12 mouse cellular contexts compared by ENCODE assay signal in genomic region chr12:32053637-32054366, GRCm38 (mm10). TPM values are rescaled to one million over a fixed set of nuclear protein-coding genes. Genes with fewer than 3 reads are reported as not detected.
DNase-seq lines count a peak whose midpoint lies in the region; ATAC-seq and TF ChIP-seq lines count a peak whose summit lies in the region.
"Had no signal": no experiment of that assay in that cellular context is flagged by ENCODE, and none has a peak within 500 bp of the region (broad histone marks: within the 10 kb centered on the region; RNA-seq: fewer than 3 reads in every experiment).

No protein-coding gene starts in this region.

- no peak for ATAC-seq in erythroblast, adult 5-6 weeks (replicated peaks; ENCODE audit: low FRiP score, poor library complexity, severe bottlenecking)
- ATAC-seq in intestine, embryonic 14.5 days (replicated peaks; ENCODE audit: low FRiP score, low TSS enrichment, low read depth): no peak
- ATAC-seq in intestine, postnatal 0 days: no peak
- ATAC-seq: hindbrain, embryonic 16.5 days had no signal

- H3K4me2 ChIP-seq in intestine, embryonic 14.5 days (ENCODE audit: low read length): peak overlapping the region; percentile 14; the same call in 1 of the 2 replicates
- no peak overlapping the region for H3K4me2 ChIP-seq in intestine, postnatal 0 days (replicated peaks; ENCODE audit: low read depth)

- no peak overlapping the region for H3K9ac ChIP-seq in intestine, embryonic 14.5 days (ENCODE audit: low read length)
- H3K9ac ChIP-seq in intestine, postnatal 0 days (ENCODE audit: low read depth, low read length): no peak overlapping the region

- no peak for TF ChIP-seq POLR2A in testis, adult 2 months (IDR thresholded peaks at IDR 0.05; ENCODE audit: control insufficient read depth, low read depth, low read length)

- TF ChIP-seq CTCF in intestine, postnatal 0 days (IDR thresholded peaks at IDR 0.05; ENCODE audit: low read depth): no peak
- no peak for TF ChIP-seq CTCF in testis, adult 2 months (IDR thresholded peaks at IDR 0.05; ENCODE audit: control insufficient read depth, insufficient read depth, insufficient replicate concordance, low read depth, low read length)

- no peaks in the 10 kb centered on the region for H3K27me3 ChIP-seq in erythroblast, embryonic 14.5 days (ENCODE audit: control insufficient read depth)
- H3K27me3 ChIP-seq in intestine, embryonic 14.5 days (replicated peaks; ENCODE audit: control insufficient read depth, insufficient read depth, low read length): no peaks in the 10 kb centered on the region
- H3K27me3 ChIP-seq in intestine, postnatal 0 days (replicated peaks; ENCODE audit: control insufficient read depth, insufficient read depth, low read length): no peaks in the 10 kb centered on the region
- no peaks in the 10 kb centered on the region for H3K27me3 ChIP-seq in testis, adult 2 months (ENCODE audit: control insufficient read depth, insufficient read depth, low read length)

- H3K4me3 ChIP-seq in erythroblast, embryonic 14.5 days (replicated peaks): peak overlapping the region; percentile 55
- H3K4me3 ChIP-seq in intestine, embryonic 14.5 days (ENCODE audit: low read depth, low read length): no peak overlapping the region
- no peak overlapping the region for H3K4me3 ChIP-seq in intestine, postnatal 0 days (ENCODE audit: low read depth, low read length)
- H3K4me3 ChIP-seq in testis, adult 2 months (ENCODE audit: control insufficient read depth, low read depth, low read length): peak overlapping the region; percentile 6

- no peaks in the 10 kb centered on the region for H3K9me3 ChIP-seq in erythroblast, embryonic 14.5 days (ENCODE audit: control insufficient read depth, low read length)
- no peaks in the 10 kb centered on the region for H3K9me3 ChIP-seq in intestine, embryonic 14.5 days (ENCODE audit: control insufficient read depth, low read length)
- H3K9me3 ChIP-seq in intestine, postnatal 0 days (ENCODE audit: control insufficient read depth): no peaks in the 10 kb centered on the region

- peaks cover 98% of the 10 kb centered on the region for H3K4me1 ChIP-seq in erythroblast, embryonic 14.5 days (ENCODE audit: control insufficient read depth)
- no peaks in the 10 kb centered on the region; the same call in 1 of the 2 replicates for H3K4me1 ChIP-seq in intestine, embryonic 14.5 days (replicated peaks; ENCODE audit: control insufficient read depth, insufficient read depth, low read length)
- no peaks in the 10 kb centered on the region for H3K4me1 ChIP-seq in intestine, postnatal 0 days (replicated peaks; ENCODE audit: control insufficient read depth, insufficient read depth, low read length)
- H3K4me1 ChIP-seq in testis, adult 2 months (ENCODE audit: control insufficient read depth, insufficient read depth, low read length): no peaks in the 10 kb centered on the region

- peaks cover 79% of the 10 kb centered on the region for H3K36me3 ChIP-seq in erythroblast, embryonic 14.5 days (ENCODE audit: control insufficient read depth)
- H3K36me3 ChIP-seq in intestine, embryonic 14.5 days (ENCODE audit: control insufficient read depth, insufficient read depth, low read length): no peaks in the 10 kb centered on the region
- no peaks in the 10 kb centered on the region for H3K36me3 ChIP-seq in intestine, postnatal 0 days (ENCODE audit: control insufficient read depth, insufficient read depth)
- H3K36me3 ChIP-seq in testis, adult 2 months (ENCODE audit: control insufficient read depth, insufficient read depth, low read length): no peaks in the 10 kb centered on the region

- 56% methylated on average over 11 of the region's 11 CpGs for WGBS in intestine, embryonic 14.5 days
- 62% methylated on average over 11 of the region's 11 CpGs for WGBS in intestine, postnatal 0 days

- H3K27ac ChIP-seq in intestine, embryonic 14.5 days (ENCODE audit: low read depth): no peak overlapping the region; the same call in 1 of the 2 replicates
- H3K27ac ChIP-seq in intestine, postnatal 0 days (ENCODE audit: low read depth, low read length): no peak overlapping the region
- H3K27ac ChIP-seq in testis, adult 2 months (ENCODE audit: control insufficient read depth, insufficient read depth, low read depth, low read length): peak overlapping the region; percentile 49; the same call in 1 of the 2 replicates

- DNase-seq in intestine, embryonic 14.5 days (ENCODE audit: low spot score): no peak
- DNase-seq in testis, postnatal 10 days (ENCODE audit: low spot score): no peak
- no peak for DNase-seq in ovary, postnatal 10 days (ENCODE audit: low spot score)
- no peak for DNase-seq in urinary bladder, postnatal 4 days (ENCODE audit: low spot score in 2 of 2)
- DNase-seq: cerebellum, adult 8-10 months; heart, adult 11 months; kidney, postnatal 36 days had no signal

RNA-seq across cellular contexts. Expression of gene Prkar2b, which starts 7.3 kb away (rescaled TPM):
- polyA plus RNA-seq in erythroblast, embryonic 14.5 days (2012): 6.7 and 10.7 TPM in 2 replicates
- total RNA-seq in erythroblast, adult 5-6 weeks (2015; ENCODE audit: low replicate concordance): 115 and 138 TPM in 2 replicates
- 122 and 195 TPM in 2 replicates for total RNA-seq in erythroblast, adult 5-6 weeks (2017; ENCODE audit: low replicate concordance)
- polyA plus RNA-seq in intestine, embryonic 14.5 days (2014; fragmentation: Nextera tagmentation; extraction: Ambion mirVana): 23.8 and 24.9 TPM in 2 replicates
- 11.6 and 12.5 TPM in 2 replicates for polyA plus RNA-seq in intestine, postnatal 0 days (2015; fragmentation: Nextera tagmentation; extraction: Ambion mirVana)
- polyA plus RNA-seq in testis, adult 2 months (2012; rRNA removed): 3.3 and 3.5 TPM in 2 replicates

Comparison
In these comparisons a context has a peak if more than half of its experiments do, and no peak if none do; other contexts are left out.
1. H3K4me3 ChIP-seq: peak in erythroblast, embryonic 14.5 days (single experiment) and testis, adult 2 months (single experiment); none in intestine, embryonic 14.5 days (single experiment) and intestine, postnatal 0 days (single experiment).